Mouse (Mus musculus): ENCODE data around the gene Ppp1r26. TPM values are rescaled to one million over a fixed set of nuclear protein-coding genes. Genes with fewer than 3 reads are reported as not detected.

Ppp1r26 gene
- 0.10 TPM in 1 of 3 replicates, not detected in the others for total RNA-seq (2017)

GRCm38 (mm10) chr2:28446515-28447314 lies at the start of gene Ppp1r26:
Gene Ppp1r26, plus strand, starts transcription at chr2:28446800.
- no peak for ATAC-seq (replicated peaks; ENCODE audit: insufficient number of reproducible peaks, low FRiP score, low TSS enrichment, poor library complexity, severe bottlenecking)

- no peak for ATAC-seq (replicated peaks; ENCODE audit: insufficient number of reproducible peaks, low FRiP score, low TSS enrichment, poor library complexity, severe bottlenecking)
Measured at GRCm38 (mm10) chr2:28396928-28397327, 49.7 kb upstream of the Ppp1r26 start.

GRCm38 (mm10) chr2:28397417-28398119 lies 49.0 kb upstream of the Ppp1r26 start:
- ATAC-seq (replicated peaks; ENCODE audit: insufficient number of reproducible peaks, low FRiP score, low TSS enrichment, poor library complexity, severe bottlenecking) = no peak

GRCm38 (mm10) chr2:28401647-28402046 lies 45.0 kb upstream of the Ppp1r26 start:
- ATAC-seq (replicated peaks; ENCODE audit: insufficient number of reproducible peaks, low FRiP score, low TSS enrichment, poor library complexity, severe bottlenecking) = peak; percentile 79

- ATAC-seq (replicated peaks; ENCODE audit: insufficient number of reproducible peaks, low FRiP score, low TSS enrichment, poor library complexity, severe bottlenecking) = peak; percentile 52; the same call in 1 of the 2 replicates
Measured at GRCm38 (mm10) chr2:28402128-28402527, 44.5 kb upstream of the Ppp1r26 start.

- no peak for ATAC-seq (replicated peaks; ENCODE audit: insufficient number of reproducible peaks, low FRiP score, low TSS enrichment, poor library complexity, severe bottlenecking)
Measured at GRCm38 (mm10) chr2:28407796-28408195, 38.8 kb upstream of the Ppp1r26 start.

- ATAC-seq (replicated peaks; ENCODE audit: insufficient number of reproducible peaks, low FRiP score, low TSS enrichment, poor library complexity, severe bottlenecking) = no peak
Measured at GRCm38 (mm10) chr2:28409144-28409543, 37.5 kb upstream of the Ppp1r26 start.

GRCm38 (mm10) chr2:28409566-28409965 lies 37.0 kb upstream of the Ppp1r26 start:
- ATAC-seq (replicated peaks; ENCODE audit: insufficient number of reproducible peaks, low FRiP score, low TSS enrichment, poor library complexity, severe bottlenecking) = no peak

- no peak for ATAC-seq (replicated peaks; ENCODE audit: insufficient number of reproducible peaks, low FRiP score, low TSS enrichment, poor library complexity, severe bottlenecking)
Measured at GRCm38 (mm10) chr2:28412936-28413335, 33.7 kb upstream of the Ppp1r26 start.

GRCm38 (mm10) chr2:28414116-28414756 lies 32.4 kb upstream of the Ppp1r26 start:
- ATAC-seq (replicated peaks; ENCODE audit: insufficient number of reproducible peaks, low FRiP score, low TSS enrichment, poor library complexity, severe bottlenecking) = no peak

- no peak for ATAC-seq (replicated peaks; ENCODE audit: insufficient number of reproducible peaks, low FRiP score, low TSS enrichment, poor library complexity, severe bottlenecking)
Measured at GRCm38 (mm10) chr2:28414757-28415137, 31.9 kb upstream of the Ppp1r26 start.

GRCm38 (mm10) chr2:28415387-28416024 lies 31.1 kb upstream of the Ppp1r26 start:
- ATAC-seq (replicated peaks; ENCODE audit: insufficient number of reproducible peaks, low FRiP score, low TSS enrichment, poor library complexity, severe bottlenecking) = no peak

- no peak for ATAC-seq (replicated peaks; ENCODE audit: insufficient number of reproducible peaks, low FRiP score, low TSS enrichment, poor library complexity, severe bottlenecking)
Measured at GRCm38 (mm10) chr2:28416511-28416910, 30.1 kb upstream of the Ppp1r26 start.

GRCm38 (mm10) chr2:28418034-28418433 lies 28.6 kb upstream of the Ppp1r26 start:
- peak; percentile 81 for ATAC-seq (replicated peaks; ENCODE audit: insufficient number of reproducible peaks, low FRiP score, low TSS enrichment, poor library complexity, severe bottlenecking)

GRCm38 (mm10) chr2:28419898-28420297 lies 26.7 kb upstream of the Ppp1r26 start:
- no peak for ATAC-seq (replicated peaks; ENCODE audit: insufficient number of reproducible peaks, low FRiP score, low TSS enrichment, poor library complexity, severe bottlenecking)

- 0 out of 2 replicates have a peak, but pooled peaks have one; percentile 58 for ATAC-seq (replicated peaks; ENCODE audit: insufficient number of reproducible peaks, low FRiP score, low TSS enrichment, poor library complexity, severe bottlenecking)
Measured at GRCm38 (mm10) chr2:28423167-28423566, 23.4 kb upstream of the Ppp1r26 start.

- ATAC-seq (replicated peaks; ENCODE audit: insufficient number of reproducible peaks, low FRiP score, low TSS enrichment, poor library complexity, severe bottlenecking) = no peak
Measured at GRCm38 (mm10) chr2:28427226-28427625, 19.4 kb upstream of the Ppp1r26 start.

GRCm38 (mm10) chr2:28430846-28431245 lies 15.8 kb upstream of the Ppp1r26 start:
- ATAC-seq (replicated peaks; ENCODE audit: insufficient number of reproducible peaks, low FRiP score, low TSS enrichment, poor library complexity, severe bottlenecking) = no peak

GRCm38 (mm10) chr2:28432811-28433210 lies 13.8 kb upstream of the Ppp1r26 start:
- ATAC-seq (replicated peaks; ENCODE audit: insufficient number of reproducible peaks, low FRiP score, low TSS enrichment, poor library complexity, severe bottlenecking) = no peak
